Mouse (Mus musculus) inflammation-experienced regulatory T-cells, adult 6 months (primary cell): Measurements from ENCODE around the gene Sostdc1. TPM values are rescaled to one million over a fixed set of nuclear protein-coding genes. Genes with fewer than 3 reads are reported as not detected.

Source experiments
- ATAC-seq: one replicate; pipeline ENCODE4 v1.8.0; 2017
- polyA plus RNA-seq, 3 experiments: library from polyadenylated mRNA; unstranded; fragments of 100-300 nt; shearing (Covaris generic); gene quantifications; one replicate each; pipeline ENCODE4 v1.2.1; 2017

The Sostdc1 gene
- 10 to 100 TPM in 2 of 3 experiments, 1 to 10 TPM in 1; 6.9 to 75.9 (median 74.3) TPM for polyA plus RNA-seq

DNA sequence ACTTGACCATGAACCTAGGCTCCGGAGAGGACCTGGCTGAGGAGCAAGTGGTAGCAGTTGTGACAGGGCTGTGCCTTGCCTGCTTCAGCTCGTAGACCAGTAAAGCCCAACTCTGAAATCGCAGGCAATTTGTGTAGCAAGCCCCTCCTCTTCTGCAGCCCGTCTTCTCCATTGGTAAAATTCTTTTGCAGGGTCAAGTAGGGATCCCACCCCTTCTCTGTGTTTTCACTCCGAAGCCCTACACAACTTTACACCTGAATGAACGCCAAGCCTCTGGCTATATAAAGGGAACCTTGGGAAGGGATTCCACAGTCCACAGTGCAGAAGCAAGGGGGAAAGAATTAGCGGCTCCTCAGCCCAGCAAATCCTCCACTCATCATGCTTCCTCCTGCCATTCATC is at the start of gene Sostdc1:
Gene Sostdc1 (plus strand): TSS at position 224 of the 400 bp plus-strand sequence.
- ATAC-seq: no peak

DNA sequence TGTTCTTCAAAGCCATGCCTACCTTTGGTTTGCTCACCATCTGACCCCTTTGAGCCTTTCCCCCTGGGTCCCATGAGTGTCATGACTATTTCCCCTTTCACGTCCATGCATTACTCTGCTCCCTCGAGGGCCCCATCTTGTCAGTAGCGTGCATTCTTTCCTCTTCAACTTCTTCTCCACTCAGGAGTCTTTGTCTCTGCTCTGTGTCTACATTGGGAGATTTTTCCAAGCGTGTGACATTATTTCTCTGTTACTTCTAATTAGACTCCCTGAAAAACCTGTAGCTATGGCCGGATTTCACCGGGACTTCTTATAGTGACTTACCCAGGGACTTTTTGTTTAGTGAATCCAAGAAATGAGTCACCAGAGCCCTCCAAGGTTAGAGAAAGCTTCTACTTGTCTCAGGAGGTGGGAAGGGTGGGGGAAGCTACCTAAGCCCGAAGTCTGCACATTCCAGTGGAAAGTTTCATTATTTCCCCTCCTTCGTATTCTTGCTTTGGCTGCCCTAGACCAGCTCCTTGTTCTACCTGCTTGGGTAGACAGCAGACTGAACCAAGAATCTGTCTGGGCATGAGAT is 46.2 kb upstream of the Sostdc1 start:
- no peak for ATAC-seq

DNA sequence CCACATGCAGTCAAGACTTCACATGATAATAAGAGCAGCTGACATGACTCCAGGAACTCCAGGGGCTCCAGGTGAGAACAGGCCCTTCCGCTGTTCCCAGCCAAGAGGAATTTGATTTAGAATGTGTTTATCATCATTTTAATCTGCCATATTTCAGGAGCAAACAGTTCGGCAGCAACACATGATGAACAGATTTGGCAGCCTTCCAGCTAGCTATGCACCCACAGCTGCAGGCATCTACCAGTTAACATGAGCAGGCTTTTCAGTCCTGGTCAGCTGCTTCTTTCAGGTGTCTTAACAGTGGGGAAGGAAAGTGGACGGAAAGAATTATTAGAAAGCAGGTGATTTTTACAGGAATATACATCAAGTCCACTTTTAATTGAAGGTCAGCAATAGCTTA is 39.1 kb upstream of the Sostdc1 start:
- no peak for ATAC-seq

DNA sequence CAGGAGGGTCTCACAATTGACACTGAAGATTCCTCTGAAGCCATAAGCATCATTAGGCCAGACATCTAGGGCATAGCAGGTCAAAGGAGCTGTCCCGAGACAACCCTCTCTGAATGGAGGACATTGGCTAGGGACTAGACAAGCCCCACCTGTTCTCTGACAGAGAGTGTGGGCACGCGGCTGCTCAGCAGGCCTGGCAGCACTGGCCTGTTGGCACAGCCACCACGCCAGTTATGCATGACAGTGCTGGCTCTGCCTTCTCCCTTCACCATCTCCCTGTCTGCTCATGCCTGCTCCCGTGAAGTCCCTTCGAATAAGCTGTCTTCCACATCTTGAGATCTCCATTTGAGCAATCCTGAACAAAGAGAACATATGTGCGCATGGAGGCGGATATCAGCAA is 24.3 kb upstream of the Sostdc1 start:
- no peak for ATAC-seq

DNA sequence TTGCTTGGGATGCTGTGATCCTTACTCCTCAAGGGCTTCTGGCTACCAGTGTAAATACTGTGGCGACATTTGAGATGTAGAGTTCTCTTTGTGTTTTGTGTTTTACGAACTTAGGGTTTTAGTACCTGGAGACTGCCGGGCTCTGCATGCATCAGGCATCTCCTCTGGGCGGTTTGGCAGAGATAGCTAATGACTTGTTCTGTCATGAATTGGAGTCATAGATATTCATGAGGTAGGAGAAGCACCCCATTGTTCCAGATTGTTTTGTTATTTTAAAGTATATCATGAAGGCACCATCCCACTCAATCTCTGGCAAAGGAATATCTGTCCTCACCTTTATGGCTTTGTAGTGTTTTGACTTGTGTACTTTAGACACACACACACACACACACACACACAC is 23.5 kb upstream of the Sostdc1 start:
- no peak for ATAC-seq

DNA sequence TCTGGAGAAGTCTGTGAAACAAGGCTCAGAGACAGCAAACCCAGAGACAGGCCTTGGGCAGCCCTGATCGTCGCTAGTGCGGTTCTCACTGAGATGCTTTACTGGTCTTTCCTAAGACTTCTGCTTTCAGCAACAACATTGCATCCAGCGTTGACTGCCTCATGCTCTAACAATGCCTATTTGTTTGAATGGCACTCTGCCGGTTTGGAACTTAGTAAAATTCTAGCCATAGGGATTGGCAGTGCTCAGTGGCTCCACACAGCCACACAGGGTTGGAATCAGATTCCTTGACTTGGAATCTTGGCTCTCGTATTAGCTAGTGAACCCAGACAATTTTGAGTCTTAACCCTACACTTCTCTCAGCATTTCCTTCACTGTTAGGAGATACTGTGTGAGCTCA is 22.6 kb upstream of the Sostdc1 start:
- ATAC-seq: no peak

DNA sequence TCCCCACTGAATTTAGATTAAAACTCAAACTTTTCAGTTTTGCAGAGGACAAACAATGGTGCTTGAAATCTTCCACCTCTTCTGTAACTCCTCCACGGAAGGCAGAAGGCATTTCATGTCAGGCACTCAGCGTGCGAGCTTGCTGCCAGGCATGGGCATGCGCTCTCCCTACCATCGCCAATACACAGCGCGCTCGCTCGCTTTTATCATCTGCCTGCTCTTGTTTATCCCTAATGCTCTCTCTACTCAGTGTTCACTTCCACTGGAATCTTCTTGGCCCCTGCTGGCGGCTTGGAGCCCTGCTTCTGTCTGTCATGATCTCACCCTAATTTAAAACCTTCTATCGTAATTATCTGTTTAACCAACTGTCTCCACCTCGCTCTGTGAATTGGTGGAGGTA is 11.6 kb upstream of the Sostdc1 start:
- no peak for ATAC-seq

DNA sequence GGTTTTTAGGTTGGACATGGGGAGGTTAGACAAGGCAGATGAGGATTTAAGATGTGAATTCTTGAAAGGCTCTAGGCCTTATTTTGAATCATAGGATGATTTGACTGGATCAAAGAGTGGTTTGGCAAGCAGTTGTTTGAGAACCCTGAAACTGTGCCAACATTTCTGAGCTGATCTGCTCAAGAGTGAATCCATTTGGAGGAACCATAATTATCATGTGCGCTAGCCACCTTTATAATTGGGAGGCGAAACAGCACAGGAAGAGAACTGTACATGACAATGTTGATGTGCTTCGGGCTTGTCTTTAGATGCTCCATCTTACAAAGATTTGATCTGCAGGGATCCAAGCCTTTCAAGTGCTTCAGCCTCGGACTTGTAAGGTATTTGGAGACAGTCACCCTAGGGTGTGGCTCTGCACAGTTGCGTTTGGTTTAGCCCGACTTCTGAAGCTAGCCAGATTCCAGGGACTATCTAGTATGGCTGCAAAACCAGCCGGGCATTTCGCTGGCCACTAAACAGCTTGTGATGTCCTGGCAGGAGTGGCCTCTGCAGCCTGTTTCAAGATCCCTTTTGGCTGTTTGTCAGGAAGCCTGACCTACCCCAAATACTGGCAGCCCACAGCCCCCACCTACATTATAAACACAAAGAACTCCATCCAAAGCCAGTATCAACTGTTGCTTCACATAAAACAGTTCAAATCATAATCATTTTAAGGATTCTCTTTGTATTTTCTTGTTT is 10.9 kb upstream of the Sostdc1 start:
- ATAC-seq: no peak

DNA sequence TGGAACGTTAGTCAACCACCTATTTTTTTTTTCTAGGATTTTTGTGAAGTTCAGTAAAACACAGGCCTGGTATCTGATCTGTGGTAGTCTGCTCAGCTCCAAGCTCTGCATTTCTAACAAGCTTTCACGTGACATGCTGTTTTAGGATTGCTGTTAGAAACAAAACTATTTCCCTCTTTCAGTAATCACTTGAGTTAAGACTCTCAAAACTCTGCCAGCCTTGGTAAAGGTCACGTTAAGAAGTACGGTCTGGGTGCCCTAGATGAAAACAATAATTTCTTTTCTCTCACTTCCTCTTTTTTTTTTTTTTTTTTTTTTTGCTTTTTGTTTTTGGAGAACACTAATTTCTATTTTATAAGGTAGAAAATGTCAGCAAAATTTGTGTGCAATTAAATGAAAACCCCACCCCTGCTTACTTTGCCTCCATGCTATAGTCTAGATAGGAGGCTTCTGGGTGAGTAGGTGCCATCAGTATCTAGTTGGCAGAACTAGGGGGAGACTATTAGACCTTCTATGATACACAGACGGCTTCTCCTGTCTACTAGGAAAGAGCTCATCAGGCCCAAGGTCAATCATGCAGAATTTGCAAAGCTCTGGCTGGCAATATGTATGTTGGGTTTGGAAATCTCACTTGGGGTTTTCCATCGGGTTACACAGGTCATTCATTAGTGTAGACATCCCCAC is 5.1 kb upstream of the Sostdc1 start:
- no peak for ATAC-seq

DNA sequence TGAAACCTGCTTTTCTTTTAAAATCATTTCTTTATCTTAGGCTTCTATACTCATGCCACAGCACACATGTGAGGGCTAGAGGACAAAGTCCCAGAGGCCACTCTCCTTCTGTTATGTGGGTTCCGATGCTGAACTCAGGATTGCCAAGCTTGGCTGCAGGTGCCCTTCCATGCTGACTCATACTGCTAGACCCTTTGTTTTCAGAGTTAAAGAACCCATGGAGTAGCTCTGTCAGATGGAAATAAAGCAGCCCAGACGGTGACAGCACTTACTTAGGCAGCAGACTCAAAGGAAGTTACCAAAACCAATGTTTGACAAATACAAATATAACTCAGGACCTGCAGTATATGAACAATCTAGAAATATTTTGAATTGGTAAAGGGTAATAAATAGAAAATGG is 924 bp upstream of the Sostdc1 start:
- no peak for ATAC-seq

DNA sequence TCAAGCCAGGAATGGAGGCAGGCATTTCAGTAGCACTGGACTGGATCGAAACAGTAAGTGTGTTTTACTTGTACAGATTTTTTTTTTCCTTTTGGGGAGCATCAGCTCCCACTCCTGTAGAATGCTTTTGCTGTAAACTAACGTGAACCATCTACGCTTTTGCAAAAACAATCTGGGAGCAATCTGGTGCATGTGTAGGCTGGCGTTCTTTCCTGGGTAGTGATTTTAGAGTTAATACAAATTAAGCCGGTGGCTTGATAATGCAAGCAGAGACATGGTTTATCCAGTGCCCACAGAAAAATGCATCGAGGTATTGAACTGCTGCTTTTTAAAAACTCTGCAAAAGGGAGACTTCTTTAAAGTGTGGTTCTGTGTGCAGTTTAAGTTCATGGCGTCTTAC is 507 bp downstream of the Sostdc1 start:
- no peak for ATAC-seq

DNA sequence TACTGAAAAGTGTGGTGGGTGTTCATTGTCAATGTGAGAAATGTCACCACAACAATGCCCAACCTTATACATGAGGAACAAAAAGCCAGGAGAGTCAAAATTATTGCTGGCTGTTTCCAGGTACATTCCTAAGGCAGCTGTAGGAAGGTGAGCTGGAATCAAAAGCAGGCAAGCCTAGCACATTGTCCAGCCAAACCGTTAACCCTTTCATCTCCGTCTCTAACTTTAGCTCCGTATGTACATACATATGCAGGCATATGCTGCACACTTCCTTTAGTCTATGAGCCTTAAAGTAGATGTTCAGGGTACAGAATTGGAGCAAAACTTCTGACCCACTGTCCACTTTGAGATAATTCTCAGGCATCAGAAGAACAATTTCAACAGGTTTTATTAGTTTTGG is 1.6 kb downstream of the Sostdc1 start:
- ATAC-seq: no peak

DNA sequence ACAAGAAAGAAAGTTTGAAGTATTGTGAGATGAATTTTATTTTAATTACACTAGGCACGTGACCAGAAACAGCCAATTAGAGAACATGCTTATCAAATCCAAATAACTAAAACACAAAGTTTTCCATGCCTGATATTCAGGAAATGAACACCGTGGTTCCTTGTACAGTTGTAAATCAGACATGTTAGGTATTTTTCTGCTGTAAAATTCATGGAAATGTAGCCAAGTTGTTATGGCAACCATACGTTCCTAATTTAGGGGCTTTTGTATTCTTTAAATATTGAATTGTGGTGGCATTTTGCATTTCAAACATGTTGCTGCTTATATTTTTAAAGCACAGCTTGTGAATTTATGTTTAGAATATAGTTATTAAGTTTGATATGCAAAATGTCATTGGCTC is 2.1 kb downstream of the Sostdc1 start:
- no peak for ATAC-seq

DNA sequence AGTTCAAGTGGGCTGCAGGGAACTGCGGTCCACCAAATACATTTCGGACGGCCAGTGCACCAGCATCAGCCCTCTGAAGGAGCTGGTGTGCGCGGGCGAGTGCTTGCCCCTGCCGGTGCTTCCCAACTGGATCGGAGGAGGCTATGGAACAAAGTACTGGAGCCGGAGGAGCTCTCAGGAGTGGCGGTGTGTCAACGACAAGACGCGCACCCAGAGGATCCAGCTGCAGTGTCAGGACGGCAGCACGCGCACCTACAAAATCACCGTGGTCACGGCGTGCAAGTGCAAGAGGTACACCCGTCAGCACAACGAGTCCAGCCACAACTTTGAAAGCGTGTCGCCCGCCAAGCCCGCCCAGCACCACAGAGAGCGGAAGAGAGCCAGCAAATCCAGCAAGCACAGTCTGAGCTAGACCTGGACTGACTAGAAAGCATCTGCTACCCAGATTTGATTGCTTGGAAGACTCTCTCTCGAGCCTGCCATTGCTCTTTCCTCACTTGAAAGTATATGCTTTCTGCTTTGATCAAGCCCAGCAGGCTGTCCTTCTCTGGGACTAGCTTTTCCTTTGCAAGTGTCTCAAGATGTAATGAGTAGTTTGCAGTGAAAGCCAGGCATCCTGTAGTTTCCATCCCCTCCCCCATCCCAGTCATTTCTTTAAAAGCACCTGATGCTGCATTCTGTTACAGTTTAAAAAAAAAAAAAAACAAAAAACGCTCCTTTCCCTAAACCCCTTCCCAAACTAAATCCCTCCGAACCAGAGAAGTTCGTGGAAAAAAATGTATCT is 3.3 kb downstream of the Sostdc1 start:
- peak; percentile 74 for ATAC-seq

DNA sequence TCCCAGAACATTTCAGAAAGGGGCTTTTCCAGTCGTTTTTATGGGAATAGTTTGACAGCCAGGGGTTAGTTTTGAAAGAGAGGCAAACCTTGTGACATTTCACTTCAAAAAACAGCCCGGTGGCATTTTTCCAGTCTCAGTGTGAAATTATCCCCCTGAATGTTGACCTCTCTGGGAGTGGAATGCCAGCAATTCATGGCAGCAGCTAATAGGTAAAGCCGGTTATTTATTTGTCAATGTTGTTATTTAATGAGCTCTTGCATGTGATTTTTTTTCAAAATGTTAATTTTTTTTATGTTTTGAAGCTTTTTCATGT is 3.8 kb downstream of the Sostdc1 start:
- ATAC-seq: no peak

DNA sequence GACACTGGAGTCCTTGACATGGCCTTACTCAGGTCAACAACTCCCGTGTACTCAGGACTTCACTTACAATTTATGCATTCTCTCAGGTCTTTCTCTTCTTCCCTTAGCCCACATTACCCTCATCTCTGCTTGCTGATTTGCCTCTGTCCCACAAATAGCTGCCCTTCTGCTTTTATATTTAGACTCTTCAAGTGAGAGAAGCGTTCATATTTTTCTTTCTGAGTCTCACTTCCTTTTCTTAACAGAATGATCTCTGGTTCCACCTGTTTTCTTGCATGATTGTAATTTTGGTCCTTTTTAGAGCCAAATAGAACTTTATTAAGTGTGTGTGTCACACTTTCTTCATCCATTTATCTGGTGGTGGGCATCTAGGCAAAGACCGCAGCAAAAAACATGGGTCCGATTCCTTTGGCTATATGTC is 12.2 kb downstream of the Sostdc1 start:
- no peak for ATAC-seq

DNA sequence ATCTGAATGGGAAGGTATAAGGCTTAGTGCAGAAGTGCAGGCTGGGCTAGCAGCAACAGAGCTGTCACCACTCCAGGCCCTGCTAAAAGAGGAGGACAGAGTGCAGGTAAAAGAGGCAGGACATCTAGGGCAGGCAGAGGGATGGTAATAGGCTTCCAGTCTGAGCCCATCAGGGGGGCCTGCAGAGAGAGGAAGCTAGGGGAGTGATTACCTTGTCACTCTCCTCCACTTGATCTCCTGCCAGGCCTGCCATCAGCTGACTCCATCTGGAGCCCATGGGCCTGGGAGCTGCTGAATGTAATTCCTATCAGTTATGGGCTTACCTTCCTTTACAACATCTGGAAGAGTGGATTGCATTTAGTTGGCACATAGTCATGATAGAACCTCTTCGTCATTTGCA is 18.7 kb downstream of the Sostdc1 start:
- no peak for ATAC-seq

DNA sequence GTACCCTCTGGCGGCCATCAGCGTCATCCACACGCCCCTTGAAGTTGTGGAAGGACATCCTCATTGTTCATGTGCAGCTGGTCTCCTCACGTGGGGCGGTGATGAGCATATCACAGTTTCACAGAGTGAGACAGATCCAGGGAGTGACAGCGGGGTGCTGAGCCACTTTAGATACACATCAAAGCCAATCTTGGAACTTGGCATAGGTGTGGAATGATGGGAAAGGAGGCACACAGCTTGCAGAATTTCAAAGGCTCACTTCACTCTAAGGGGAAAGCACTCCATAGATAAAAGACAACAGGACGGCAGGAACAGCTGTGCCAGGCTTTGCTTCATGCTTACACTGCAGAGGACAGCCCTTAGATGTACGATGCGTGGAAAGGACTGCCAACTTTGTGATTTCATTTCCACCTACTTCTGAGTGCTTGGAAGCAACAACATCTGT is 19.9 kb downstream of the Sostdc1 start:
- no peak for ATAC-seq

DNA sequence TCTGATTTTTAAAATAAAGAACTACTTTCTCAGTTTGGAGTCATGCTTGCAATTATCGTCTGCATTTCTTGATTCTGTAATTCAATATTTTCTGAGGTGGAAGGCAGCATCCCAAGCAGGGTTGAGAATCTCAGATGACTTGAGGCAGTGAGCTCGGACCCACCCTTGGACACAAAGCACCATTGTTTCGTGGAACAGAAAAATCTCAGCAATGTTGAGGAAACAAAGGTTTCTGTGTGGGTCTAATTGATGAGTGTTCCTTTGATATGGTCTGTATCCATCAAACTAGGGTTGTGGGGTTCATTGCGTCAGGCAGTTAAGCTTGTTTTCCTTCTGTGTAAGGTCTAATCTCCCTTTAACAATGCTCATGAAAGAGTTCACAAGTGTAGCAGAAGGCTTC is 30.2 kb downstream of the Sostdc1 start:
- no peak for ATAC-seq

DNA sequence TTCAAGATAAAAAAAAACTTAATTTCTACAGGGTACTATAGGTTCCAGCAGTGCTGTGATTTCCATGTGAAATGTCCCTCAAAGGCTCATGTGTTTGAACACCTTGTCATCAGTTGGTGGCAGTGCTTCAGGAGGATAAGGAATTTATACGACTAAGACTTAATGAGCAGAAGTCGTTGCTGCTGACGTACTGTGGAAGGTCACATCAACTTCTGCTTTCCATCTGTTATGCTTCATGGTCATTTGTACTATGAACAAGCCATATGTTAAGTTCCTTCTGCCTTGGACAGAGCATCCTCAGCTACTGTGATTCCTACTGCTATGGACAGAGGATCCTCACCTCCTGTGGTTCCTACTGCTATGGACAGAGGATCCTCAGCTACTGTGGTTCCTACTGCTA is 46.1 kb downstream of the Sostdc1 start:
- no peak for ATAC-seq

DNA sequence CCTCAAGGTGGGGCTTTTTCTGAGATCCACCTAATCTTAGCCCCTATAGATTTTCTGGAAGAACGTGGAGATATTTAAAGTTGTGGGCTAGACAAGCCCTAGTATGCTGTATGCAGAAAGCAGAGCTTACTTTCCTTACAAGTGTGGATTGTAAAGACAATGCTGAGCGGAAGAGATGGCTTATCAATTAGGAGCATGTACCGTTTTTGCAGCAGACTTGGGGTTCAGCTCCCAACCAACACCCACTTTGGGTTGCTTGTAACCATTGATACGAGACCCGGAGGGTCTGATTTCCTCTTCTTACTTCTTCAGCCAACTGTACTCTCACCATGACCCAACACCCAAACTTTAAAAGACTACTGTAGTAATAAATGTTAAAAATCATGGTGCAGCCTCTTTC is 46.8 kb downstream of the Sostdc1 start:
- ATAC-seq: no peak

DNA sequence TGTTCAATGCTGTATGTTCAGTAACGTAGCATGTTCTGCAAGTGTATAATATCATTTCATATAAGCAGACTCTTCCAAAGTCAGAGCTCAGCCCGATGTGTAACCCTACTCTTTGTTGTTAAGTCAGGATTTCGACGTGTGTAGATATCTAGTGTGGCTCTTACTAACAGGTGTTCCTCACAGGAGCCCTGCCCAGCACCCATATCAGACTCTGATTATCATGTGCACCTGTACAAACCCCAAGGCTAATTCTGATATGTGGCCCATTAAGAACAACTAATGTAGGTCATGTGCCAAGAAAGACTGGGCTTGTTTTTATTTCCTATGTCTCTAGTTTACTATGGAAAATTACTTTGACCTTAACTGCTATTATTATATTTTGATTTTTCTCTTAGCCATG is 50.1 kb downstream of the Sostdc1 start:
- no peak for ATAC-seq
